Mouse (Mus musculus) T-helper 17 cell (primary cell): Measurements from ENCODE around the gene Nedd8.

Source experiments
- in situ Hi-C, 2 experiments: fragments of 300-600 bp; cut with MboI, MseI; formaldehyde crosslinking; loops; 1 replicate in 1 of 2; 2 replicates in 1 of 2; pipeline ENCODE4 v1.15.1; 2025; ENCODE audit warnings: high pct_unique_total_duplicates in 2 of 2

Gene Nedd8

GRCm38 (mm10) chr14:55671833-55672740 is at the start of gene Nedd8, which contains the start of gene Gmpr2:
Gene Nedd8 (minus strand): TSS chr14:55672124.
Gene Gmpr2 (plus strand): TSS chr14:55671941.
- in situ Hi-C loops: no loop called here

- in situ Hi-C loops: loop anchor here in 1 of 2 experiments (5.0 kb wide), 1 partner anchor 84 kb away; the partner anchor contains the start of genes Gm49378 and Ipo4
Measured at GRCm38 (mm10) chr14:55721076-55721475, 49.2 kb upstream of the Nedd8 start.

- in situ Hi-C loops: loop anchor here in 1 of 2 experiments (5.0 kb wide), 1 partner anchor 83 kb away; the partner anchor contains the start of genes Gm49378 and Ipo4
Measured at GRCm38 (mm10) chr14:55720666-55721065, 48.7 kb upstream of the Nedd8 start.

GRCm38 (mm10) chr14:55719737-55720136 is 47.8 kb upstream of the Nedd8 start:
- in situ Hi-C loops: loop anchor here in 1 of 2 experiments (5.0 kb wide), 1 partner anchor 82 kb away; the partner anchor contains the start of genes Gm49378 and Ipo4

GRCm38 (mm10) chr14:55716884-55717283 is 45.0 kb upstream of the Nedd8 start:
- in situ Hi-C loops: no loop called here

GRCm38 (mm10) chr14:55716271-55716670 is 44.3 kb upstream of the Nedd8 start:
- in situ Hi-C loops: no loop called here

- in situ Hi-C loops: no loop called here
Measured at GRCm38 (mm10) chr14:55714893-55715292, 43.0 kb upstream of the Nedd8 start.

- in situ Hi-C loops: no loop called here
Measured at GRCm38 (mm10) chr14:55713729-55714122, 41.8 kb upstream of the Nedd8 start, which contains the start of gene Tgm1. Gene Tgm1 (minus strand): TSS chr14:55713926.

GRCm38 (mm10) chr14:55713007-55713728 is 41.2 kb upstream of the Nedd8 start:
- in situ Hi-C loops: no loop called here

GRCm38 (mm10) chr14:55711786-55712185 is 39.9 kb upstream of the Nedd8 start:
- in situ Hi-C loops: no loop called here

- in situ Hi-C loops: no loop called here
Measured at GRCm38 (mm10) chr14:55709509-55709908, 37.6 kb upstream of the Nedd8 start.

GRCm38 (mm10) chr14:55707397-55707796 is 35.5 kb upstream of the Nedd8 start:
- in situ Hi-C loops: no loop called here

GRCm38 (mm10) chr14:55706051-55706600 is 34.2 kb upstream of the Nedd8 start:
- in situ Hi-C loops: no loop called here

- in situ Hi-C loops: no loop called here
Measured at GRCm38 (mm10) chr14:55702761-55703160, 30.8 kb upstream of the Nedd8 start.

GRCm38 (mm10) chr14:55701131-55701530 is 29.2 kb upstream of the Nedd8 start:
- in situ Hi-C loops: no loop called here

GRCm38 (mm10) chr14:55697226-55697625 is 25.3 kb upstream of the Nedd8 start:
- in situ Hi-C loops: no loop called here

- in situ Hi-C loops: no loop called here
Measured at GRCm38 (mm10) chr14:55689433-55689832, 17.5 kb upstream of the Nedd8 start.

- in situ Hi-C loops: loop anchor here (5.0 kb wide), 1 partner anchor 60 kb away; no protein-coding TSS in a partner anchor
Measured at GRCm38 (mm10) chr14:55682118-55682493, 10.2 kb upstream of the Nedd8 start.

- in situ Hi-C loops: loop anchor here (5.0 kb wide), 1 partner anchor 61 kb away; no protein-coding TSS in a partner anchor
Measured at GRCm38 (mm10) chr14:55681160-55682117, 9.5 kb upstream of the Nedd8 start, which contains the start of gene Tinf2. Gene Tinf2 (minus strand): TSS chr14:55681820.

GRCm38 (mm10) chr14:55677615-55678014 is 5.7 kb upstream of the Nedd8 start:
- in situ Hi-C loops: no loop called here

GRCm38 (mm10) chr14:55672741-55673060 is 777 bp upstream of the Nedd8 start:
- in situ Hi-C loops: no loop called here
